Mouse (Mus musculus): ENCODE results near the gene Lclat1.

- TF ChIP-seq MAX (IDR thresholded peaks at IDR 0.05; ENCODE audit: low read length) (no peak), POLR2A (IDR thresholded peaks at IDR 0.05; ENCODE audit: control insufficient read depth in 1 of 2, insufficient read depth in 1 of 2, low read depth in 1 of 2, low read length in 2 of 2, poor library complexity in 1 of 2) (no peak)
Observed at GRCm38 (mm10) chr17:73241085-73241848, 133.5 kb downstream of the Lclat1 start.

Measured in MEL (cell line).